Mouse (Mus musculus): Measurements from ENCODE around the gene Rnf39. TPM values are rescaled to one million over a fixed set of nuclear protein-coding genes. Genes with fewer than 3 reads are reported as not detected.

Gene Rnf39
- total and polyA plus RNA-seq, 3 experiments: not detected

DNA sequence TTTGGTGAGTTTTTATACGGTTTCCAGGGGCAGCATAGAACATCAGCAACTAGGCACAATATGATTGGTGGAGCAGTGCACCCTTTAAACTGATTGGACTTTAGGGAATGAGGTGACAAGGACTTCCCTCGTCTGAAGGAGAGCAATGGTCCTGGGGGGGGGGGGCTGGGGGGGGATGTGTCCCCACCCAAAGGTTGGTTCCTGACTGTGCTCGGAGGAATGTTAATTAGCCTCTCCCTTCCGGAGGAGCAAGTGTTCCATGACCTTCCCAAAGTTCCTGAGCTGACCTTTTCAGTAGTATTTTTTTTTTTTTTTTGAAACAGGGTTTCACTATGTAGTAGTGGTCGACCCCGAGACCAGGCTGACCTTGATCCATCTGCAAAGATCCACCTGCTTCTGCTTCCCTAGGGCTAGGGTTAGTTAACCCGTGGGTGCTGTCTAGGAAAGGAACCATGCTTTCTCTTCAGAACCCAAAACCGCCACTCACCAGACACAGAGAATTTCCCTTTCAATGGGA is 30.6 kb downstream of the Rnf39 start:
- no peak for DNase-seq (ENCODE audit: extremely low read depth)
- Histone ChIP-seq H3K9me3 (replicated peaks; ENCODE audit: low read length) (no peaks in the 10 kb centered on the region), H3K27ac (ENCODE audit: insufficient read depth, low read depth) (no peak overlapping the region), H3K4me3 (replicated peaks in 1 of 3; ENCODE audit: low read depth in 2 of 3, low read length in 2 of 3, poor library complexity in 1 of 3) (no peak overlapping the region), H3K4me1 (ENCODE audit: control insufficient read depth in 1 of 2, insufficient read depth in 2 of 2) (peaks cover 0 to 9% of the 10 kb centered on the region in 2 experiments; a peak in 2 of 4 replicates), H3K79me2 (replicated peaks; ENCODE audit: control insufficient read depth, extremely low read depth, insufficient read depth, poor library complexity, severe bottlenecking) (no peaks in the 10 kb centered on the region), H3K36me3 (replicated peaks in 1 of 2; ENCODE audit: control insufficient read depth in 1 of 2, insufficient read depth in 1 of 2, low read length in 1 of 2) (no peaks in the 10 kb centered on the region), H3K9ac (ENCODE audit: insufficient read depth, low read depth) (no peak overlapping the region), H3K4me2 (ENCODE audit: insufficient read depth, low read depth, poor library complexity, severe bottlenecking) (no peak overlapping the region), H3K27me3 (replicated peaks) (no peaks in the 10 kb centered on the region)
- dilution Hi-C loops (cut with MboI; ENCODE audit: extremely low pct_ligation_motif_present, extremely low pct_unique_long_range_greater_than_20kb, low sequenced_read_pairs) (no loop called here), in situ Hi-C loops (cut with MboI; ENCODE audit: low pct_ligation_motif_present, low pct_unique_long_range_greater_than_20kb, low sequenced_read_pairs) (no loop called here)
- no peak for TF ChIP-seq RCOR1 (conservative IDR thresholded peaks at IDR 0.05; ENCODE audit: low read depth, low read length)
- no peak for TF ChIP-seq IRF4 (IDR thresholded peaks at IDR 0.05; ENCODE audit: low read depth, low read length)
- no peak for TF ChIP-seq EP300 (IDR thresholded peaks at IDR 0.05; ENCODE audit: low read length)
- no peak for TF ChIP-seq ZMIZ1 (IDR thresholded peaks at IDR 0.05; ENCODE audit: low read depth, low read length)
- TF ChIP-seq UBTF (IDR thresholded peaks at IDR 0.05; ENCODE audit: low read depth, low read length): no peak
- TF ChIP-seq USF2 (conservative IDR thresholded peaks at IDR 0.05; ENCODE audit: low read depth, low read length): no peak
- TF ChIP-seq TCF12 (IDR thresholded peaks at IDR 0.05; ENCODE audit: low read depth, low read length): no peak
- TF ChIP-seq NELFE (IDR thresholded peaks at IDR 0.05; ENCODE audit: low read depth, low read length): no peak
- no peak for TF ChIP-seq ELF1 (IDR thresholded peaks at IDR 0.05; ENCODE audit: low read depth, low read length)
- no peak for TF ChIP-seq GABPA (IDR thresholded peaks at IDR 0.05; ENCODE audit: insufficient replicate concordance, low read depth, low read length)
- TF ChIP-seq RAD21 (IDR thresholded peaks at IDR 0.05; ENCODE audit: low read depth, low read length): no peak
- TF ChIP-seq MAX (IDR thresholded peaks at IDR 0.05; ENCODE audit: low read length): no peak
- TF ChIP-seq MYC (IDR thresholded peaks at IDR 0.05; ENCODE audit: low read depth, low read length): no peak

GRCm38 (mm10) chr17:36981221-36981813 is 38.6 kb downstream of the Rnf39 start, which contains the start of gene 2410137M14Rik:
Gene 2410137M14Rik, minus strand, starts transcription at chr17:36981237.
- no peak within 1 kb of the TSS for H3K4me3 ChIP-seq (replicated peaks in 1 of 3; ENCODE audit: low read depth in 2 of 3, low read length in 2 of 3, poor library complexity in 1 of 3)
- no peak for TF ChIP-seq USF1 (IDR thresholded peaks at IDR 0.05; ENCODE audit: low read depth, low read length)
- TF ChIP-seq UBTF (IDR thresholded peaks at IDR 0.05; ENCODE audit: low read depth, low read length): no peak
- H3K4me1 ChIP-seq (ENCODE audit: control insufficient read depth in 1 of 2, insufficient read depth in 2 of 2): no peaks in the 10 kb centered on the region
- dilution Hi-C loops (cut with MboI; ENCODE audit: extremely low pct_ligation_motif_present, extremely low pct_unique_long_range_greater_than_20kb, low sequenced_read_pairs): no loop called here
- in situ Hi-C loops (cut with MboI; ENCODE audit: low pct_ligation_motif_present, low pct_unique_long_range_greater_than_20kb, low sequenced_read_pairs): no loop called here
- H3K27me3 ChIP-seq (replicated peaks): no peaks in the 10 kb centered on the region
- no peaks in the 10 kb centered on the region for H3K36me3 ChIP-seq (replicated peaks in 1 of 2; ENCODE audit: control insufficient read depth in 1 of 2, insufficient read depth in 1 of 2, low read length in 1 of 2)
- H3K4me2 ChIP-seq (ENCODE audit: insufficient read depth, low read depth, poor library complexity, severe bottlenecking): no peak within 1 kb of the TSS
- H3K9ac ChIP-seq (ENCODE audit: insufficient read depth, low read depth): no peak within 1 kb of the TSS
- no peaks in the 10 kb centered on the region for H3K9me3 ChIP-seq (replicated peaks; ENCODE audit: low read length)
- no peak for DNase-seq (ENCODE audit: extremely low read depth)
- no peak within 1 kb of the TSS for H3K27ac ChIP-seq (ENCODE audit: insufficient read depth, low read depth)
- no peaks in the 10 kb centered on the region for H3K79me2 ChIP-seq (replicated peaks; ENCODE audit: control insufficient read depth, extremely low read depth, insufficient read depth, poor library complexity, severe bottlenecking)

Data from CH12.LX (cell line).